Mouse (Mus musculus) limb, embryonic 14.5 days (tissue): ENCODE measurements around the gene Ift81. TPM values are rescaled to one million over a fixed set of nuclear protein-coding genes. Genes with fewer than 3 reads are reported as not detected.

ENCODE experiments used
- ATAC-seq: fragments of 200-750 bp; cut with Nextera tagmentation; 2 replicates; pipeline ENCODE4 v1.8.0; 2017; ENCODE audit warnings: low read depth, moderate number of reproducible peaks, moderate TSS enrichment; ENCODE audit not compliant: low FRiP score
- DNase-seq: peaks from one replicate; pipeline ENCODE4 v3.0.0-alpha.2; 2015; ENCODE audit warnings: low spot score
- H3K27ac ChIP-seq: fragments of 300-500 bp; sonication (generic); replicated peaks from 2 replicates; pipeline ENCODE4 v1.5.1; 2014; ENCODE audit warnings: low read depth, mild to moderate bottlenecking, low read length, moderate library complexity, mixed read lengths
- H3K27me3 ChIP-seq: fragments of 300-500 bp; sonication (generic); 2 replicates; pipeline ENCODE4 v1.6.1; 2014; ENCODE audit warnings: low read length, mixed read lengths; ENCODE audit not compliant: control insufficient read depth, insufficient read depth
- H3K36me3 ChIP-seq: fragments of 300-500 bp; sonication (generic); 2 replicates; pipeline ENCODE4 v1.6.1; 2014; ENCODE audit warnings: mild to moderate bottlenecking, low read length, moderate library complexity, mixed read lengths; ENCODE audit not compliant: control insufficient read depth, insufficient read depth
- H3K4me1 ChIP-seq: fragments of 300-500 bp; sonication (generic); 2 replicates; pipeline ENCODE4 v1.6.1; 2014; ENCODE audit warnings: antibody characterized with exemption, low read length, mixed read lengths; ENCODE audit not compliant: control insufficient read depth, insufficient read depth
- H3K4me2 ChIP-seq: fragments of 300-500 bp; sonication (generic); replicated peaks from 2 replicates; pipeline ENCODE4 v1.6.1; 2014; ENCODE audit warnings: low read depth, mild to moderate bottlenecking, low read length, moderate library complexity; ENCODE audit not compliant: severe bottlenecking
- H3K4me3 ChIP-seq: fragments of 300-500 bp; sonication (generic); replicated peaks from 2 replicates; pipeline ENCODE4 v1.5.1; 2014; ENCODE audit warnings: low read length
- H3K9ac ChIP-seq: fragments of 300-500 bp; sonication (generic); 2 replicates; pipeline ENCODE4 v1.6.1; 2014; ENCODE audit warnings: mild to moderate bottlenecking, low read depth, low read length, moderate library complexity; ENCODE audit not compliant: severe bottlenecking
- H3K9me3 ChIP-seq: fragments of 300-500 bp; sonication (generic); 2 replicates; pipeline ENCODE4 v1.6.1; 2016; ENCODE audit warnings: low read length; ENCODE audit not compliant: control insufficient read depth
- POLR2A ChIP-seq: fragments of 200-500 bp; IDR thresholded peaks from 2 replicates; pipeline ENCODE4 v1.8.0; 2012; ENCODE audit warnings: inconsistent platforms, mild to moderate bottlenecking, moderate library complexity, borderline replicate concordance; ENCODE audit not compliant: insufficient read depth, insufficient read length; ENCODE audit errors: extremely low read depth
- WGBS: fragments of 180-500 bp; shearing (Covaris S2); extraction: QIAGEN DNeasy Blood & Tissue Kit; methylation state at CpG from one replicate; pipeline ENCODE4 v1.1.7; 2014; 5-methylcytosine and 5-hydroxymethylcytosine counted together
- polyA plus RNA-seq, 2 experiments: library from polyadenylated mRNA; depleted of rRNA in 1 of 2; stranded (reverse) in 1 of 2; unstranded in 1 of 2; fragments of >200 nt; fragmentation: Nextera tagmentation in 1 of 2; extraction: Ambion mirVana in 1 of 2; gene quantifications; 2 replicates each; pipeline versions ENCODE4 v1.2.1 to v1.2.3; 2012 to 2014

Ift81 gene
- polyA plus RNA-seq, 2 experiments, result 17.2 to 32.7 TPM

DNA sequence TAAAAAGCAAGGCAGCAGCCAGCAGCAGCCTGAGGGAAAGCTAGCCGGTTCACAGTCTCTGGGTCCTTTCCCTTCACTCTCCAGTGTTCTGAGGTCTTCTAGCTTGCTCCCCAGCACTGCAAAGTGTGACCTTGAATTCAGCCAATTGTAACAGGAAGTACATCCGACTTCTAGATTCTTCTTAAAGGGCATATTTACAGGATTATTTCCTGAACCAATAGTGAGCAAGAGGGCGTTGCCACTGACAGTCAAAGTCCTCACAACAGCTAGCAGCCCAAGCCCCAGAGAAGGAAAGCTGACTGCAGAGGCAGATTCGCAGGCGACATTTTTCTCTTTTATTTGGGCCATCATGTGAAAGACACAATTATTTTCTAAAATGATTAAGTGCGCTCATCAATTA is 65.6 kb downstream of the Ift81 start:
- H3K27me3 ChIP-seq, result no peaks in the 10 kb centered on the region
- no peaks in the 10 kb centered on the region for H3K4me1 ChIP-seq
- WGBS, result 70% methylated on average over 6 of the region's 6 CpGs
- no peak overlapping the region for H3K4me3 ChIP-seq
- no peak overlapping the region for H3K4me2 ChIP-seq
- no peak overlapping the region for H3K9ac ChIP-seq
- H3K9me3 ChIP-seq, result no peaks in the 10 kb centered on the region
- no peak for TF ChIP-seq POLR2A
- no peaks in the 10 kb centered on the region for H3K36me3 ChIP-seq
- DNase-seq (no peak), ATAC-seq (no peak)
- H3K27ac ChIP-seq, result no peak overlapping the region

DNA sequence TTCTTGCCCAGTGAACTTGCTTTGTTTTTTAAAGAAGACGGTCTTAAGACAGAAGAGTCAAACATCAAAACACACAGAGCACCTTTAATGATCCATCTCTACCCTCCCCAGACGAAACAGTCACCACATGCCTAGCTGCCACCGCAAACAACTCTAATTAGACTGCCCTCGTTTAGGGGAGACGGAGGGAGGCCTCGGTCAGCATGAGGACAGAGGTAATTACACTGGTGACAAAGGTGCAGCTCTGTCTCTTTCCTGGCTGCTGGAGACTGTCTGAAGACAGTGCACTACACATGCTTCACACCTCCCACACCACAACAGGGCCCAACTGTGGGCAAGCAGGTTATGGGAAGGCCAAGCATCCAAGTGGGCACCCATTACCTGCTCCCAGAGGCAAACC is 66.5 kb downstream of the Ift81 start:
- Histone ChIP-seq H3K4me3 (no peak overlapping the region), H3K9me3 (no peaks in the 10 kb centered on the region), H3K9ac (no peak overlapping the region), H3K4me1 (no peaks in the 10 kb centered on the region), H3K36me3 (no peaks in the 10 kb centered on the region), H3K27me3 (no peaks in the 10 kb centered on the region), H3K27ac (no peak overlapping the region), H3K4me2 (no peak overlapping the region)
- 30% methylated on average over 6 of the region's 6 CpGs for WGBS
- ATAC-seq (no peak), DNase-seq (no peak)
- TF ChIP-seq POLR2A, result no peak

DNA sequence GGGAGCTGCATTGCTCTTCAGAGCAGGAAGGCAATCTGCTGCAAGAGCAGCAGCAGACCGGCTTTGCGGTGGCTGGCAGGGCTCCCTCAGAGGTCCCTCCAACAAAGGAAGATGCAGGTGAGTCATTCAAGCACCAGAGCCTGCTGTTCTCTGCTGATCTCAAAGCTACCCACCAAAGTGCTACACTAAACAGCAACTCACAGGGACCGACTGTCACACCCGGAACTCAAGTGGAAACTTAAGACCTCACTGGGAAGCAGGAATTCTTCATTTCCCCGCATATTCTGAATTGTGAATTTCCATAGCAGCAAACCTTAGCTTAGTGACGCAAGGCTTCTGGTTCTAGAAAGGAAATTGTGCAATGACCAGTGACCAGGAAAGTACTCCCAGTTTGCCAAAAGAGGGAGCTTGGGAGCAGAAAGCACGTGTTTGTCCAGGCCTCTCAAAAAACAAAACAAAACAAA is 67.0 kb downstream of the Ift81 start:
- no peak overlapping the region for H3K4me3 ChIP-seq
- DNase-seq, result peak; percentile 39
- H3K9ac ChIP-seq, result no peak overlapping the region
- 59% methylated on average over 7 of the region's 7 CpGs for WGBS
- no peak overlapping the region for H3K4me2 ChIP-seq
- H3K27me3 ChIP-seq, result no peaks in the 10 kb centered on the region
- no peaks in the 10 kb centered on the region for H3K4me1 ChIP-seq
- no peaks in the 10 kb centered on the region for H3K9me3 ChIP-seq
- no peaks in the 10 kb centered on the region for H3K36me3 ChIP-seq
- H3K27ac ChIP-seq, result no peak overlapping the region
- no peak for ATAC-seq
- TF ChIP-seq POLR2A, result no peak

DNA sequence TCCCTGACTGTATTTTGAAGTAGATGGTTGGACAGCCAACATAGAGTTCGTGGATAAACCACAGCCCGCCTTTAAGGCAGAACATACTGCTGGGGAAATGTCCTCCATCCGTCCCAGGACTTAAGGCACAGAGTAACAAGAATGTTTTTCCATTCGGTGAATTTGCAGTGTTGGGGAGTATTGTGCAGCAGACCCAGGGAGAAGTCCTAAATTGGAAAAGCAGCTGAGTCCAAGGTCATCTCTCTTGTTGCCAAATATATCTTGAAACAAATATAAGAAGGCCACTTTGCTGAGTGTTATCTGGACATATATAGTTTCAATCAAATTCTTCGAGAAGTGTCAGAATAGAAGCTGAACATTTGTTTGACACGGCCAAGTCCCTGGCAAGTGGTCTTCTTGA is 70.9 kb downstream of the Ift81 start:
- Histone ChIP-seq H3K36me3 (peaks cover 9% of the 10 kb centered on the region; the same call in 1 of the 2 replicates), H3K9ac (no peak overlapping the region), H3K4me2 (no peak overlapping the region), H3K9me3 (no peaks in the 10 kb centered on the region), H3K27me3 (no peaks in the 10 kb centered on the region), H3K4me1 (no peaks in the 10 kb centered on the region), H3K27ac (no peak overlapping the region), H3K4me3 (no peak overlapping the region)
- WGBS, result 89% methylated on average over 6 of the region's 6 CpGs
- no peak for TF ChIP-seq POLR2A
- DNase-seq, result no peak
- ATAC-seq, result no peak

DNA sequence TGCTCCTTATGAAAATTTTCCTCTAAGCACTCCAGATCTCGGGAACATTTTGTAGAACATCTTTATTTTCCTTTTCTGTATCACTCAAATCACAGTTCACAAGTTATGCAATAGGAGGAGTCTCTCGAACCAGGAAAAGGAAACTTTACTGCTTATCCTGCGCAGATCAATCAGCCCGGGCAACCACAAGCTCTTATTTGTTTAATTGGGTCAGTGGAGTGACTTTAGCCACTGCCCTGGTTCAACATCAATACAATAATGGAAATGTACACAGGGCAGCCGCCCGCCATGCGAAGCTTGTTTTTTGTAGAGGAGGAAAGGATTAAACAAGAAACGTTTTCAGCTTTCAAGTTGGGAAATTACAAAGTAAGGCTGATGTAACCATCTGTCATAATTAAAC is 72.4 kb downstream of the Ift81 start:
- WGBS, result 88% methylated on average over 8 of the region's 8 CpGs
- peaks cover 9% of the 10 kb centered on the region; the same call in 1 of the 2 replicates for H3K36me3 ChIP-seq
- H3K9ac ChIP-seq, result no peak overlapping the region
- H3K27me3 ChIP-seq, result no peaks in the 10 kb centered on the region
- no peaks in the 10 kb centered on the region for H3K4me1 ChIP-seq
- no peak for TF ChIP-seq POLR2A
- no peak overlapping the region for H3K4me2 ChIP-seq
- no peak overlapping the region for H3K27ac ChIP-seq
- no peaks in the 10 kb centered on the region for H3K9me3 ChIP-seq
- ATAC-seq (no peak), DNase-seq (no peak)
- no peak overlapping the region for H3K4me3 ChIP-seq

DNA sequence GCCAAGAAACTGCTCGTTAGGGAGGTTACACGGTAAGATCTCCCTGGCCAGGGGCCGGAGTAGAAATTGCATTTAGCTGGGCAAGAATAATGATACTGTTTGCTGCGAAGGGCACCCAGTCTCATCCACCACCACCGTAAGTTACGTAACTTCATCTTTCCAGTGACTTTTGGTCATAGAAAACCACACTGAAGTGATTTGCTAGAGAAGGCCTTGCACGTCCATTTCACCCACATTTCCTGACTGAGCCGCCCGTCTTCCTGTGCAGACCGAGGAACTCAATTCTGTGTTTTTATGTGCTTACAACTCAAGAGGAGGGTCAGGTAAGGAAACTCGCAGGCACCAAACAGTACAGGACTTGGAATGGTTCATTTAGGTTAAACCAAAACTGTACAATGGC is 76.2 kb downstream of the Ift81 start:
- Histone ChIP-seq H3K9me3 (no peaks in the 10 kb centered on the region), H3K36me3 (peaks cover 9% of the 10 kb centered on the region; the same call in 1 of the 2 replicates), H3K27ac (no peak overlapping the region), H3K27me3 (no peaks in the 10 kb centered on the region), H3K4me2 (no peak overlapping the region), H3K9ac (no peak overlapping the region), H3K4me3 (no peak overlapping the region), H3K4me1 (no peaks in the 10 kb centered on the region)
- ATAC-seq (no peak), DNase-seq (no peak)
- no peak for TF ChIP-seq POLR2A
- WGBS, result 85% methylated on average over 11 of the region's 11 CpGs
